Mouse (Mus musculus) cortical plate, adult 2 months (tissue): ENCODE measurements around the gene Rbm34. TPM values are rescaled to one million over a fixed set of nuclear protein-coding genes. Genes with fewer than 3 reads are reported as not detected.
"Not testable (repeated sequence)": the region's sequence is repeated elsewhere in the genome, so short reads cannot be mapped to it uniquely, and the experiment has no call there.

Experiments
- H3K27ac ChIP-seq: fragments of 200-500 bp; 2 replicates; pipeline ENCODE4 v1.5.1; 2012; ENCODE audit warnings: low read length, control low read depth, inconsistent platforms; ENCODE audit not compliant: insufficient read depth
- H3K4me1 ChIP-seq: fragments of 200-500 bp; 2 replicates; pipeline ENCODE4 v1.6.1; 2011; ENCODE audit warnings: low read length; ENCODE audit not compliant: control insufficient read depth, insufficient read depth
- H3K4me3 ChIP-seq: fragments of 200-500 bp; 2 replicates; pipeline ENCODE4 v1.5.1; 2011; ENCODE audit warnings: mild to moderate bottlenecking, low read length, control low read depth; ENCODE audit not compliant: insufficient read depth
- CTCF ChIP-seq: fragments of 200-500 bp; IDR thresholded peaks from 2 replicates; pipeline ENCODE4 v1.5.1; 2011; ENCODE audit warnings: mild to moderate bottlenecking, control low read depth, low read length; ENCODE audit not compliant: insufficient read depth; ENCODE audit errors: extremely low read depth
- POLR2A ChIP-seq: fragments of 200-500 bp; IDR thresholded peaks from 2 replicates; pipeline ENCODE4 v1.6.1; 2011; ENCODE audit warnings: mild to moderate bottlenecking, low read length, control low read depth; ENCODE audit not compliant: insufficient read depth; ENCODE audit errors: extremely low read depth
- polyA plus RNA-seq: library from polyadenylated mRNA; depleted of rRNA; stranded (reverse); fragments of >200 nt; gene quantifications from 2 replicates; pipeline ENCODE4 v1.2.3, GENCODE M21; 2012; rRNA removed

The Rbm34 gene
- 9.3 and 10.5 TPM in 2 replicates for polyA plus RNA-seq

DNA sequence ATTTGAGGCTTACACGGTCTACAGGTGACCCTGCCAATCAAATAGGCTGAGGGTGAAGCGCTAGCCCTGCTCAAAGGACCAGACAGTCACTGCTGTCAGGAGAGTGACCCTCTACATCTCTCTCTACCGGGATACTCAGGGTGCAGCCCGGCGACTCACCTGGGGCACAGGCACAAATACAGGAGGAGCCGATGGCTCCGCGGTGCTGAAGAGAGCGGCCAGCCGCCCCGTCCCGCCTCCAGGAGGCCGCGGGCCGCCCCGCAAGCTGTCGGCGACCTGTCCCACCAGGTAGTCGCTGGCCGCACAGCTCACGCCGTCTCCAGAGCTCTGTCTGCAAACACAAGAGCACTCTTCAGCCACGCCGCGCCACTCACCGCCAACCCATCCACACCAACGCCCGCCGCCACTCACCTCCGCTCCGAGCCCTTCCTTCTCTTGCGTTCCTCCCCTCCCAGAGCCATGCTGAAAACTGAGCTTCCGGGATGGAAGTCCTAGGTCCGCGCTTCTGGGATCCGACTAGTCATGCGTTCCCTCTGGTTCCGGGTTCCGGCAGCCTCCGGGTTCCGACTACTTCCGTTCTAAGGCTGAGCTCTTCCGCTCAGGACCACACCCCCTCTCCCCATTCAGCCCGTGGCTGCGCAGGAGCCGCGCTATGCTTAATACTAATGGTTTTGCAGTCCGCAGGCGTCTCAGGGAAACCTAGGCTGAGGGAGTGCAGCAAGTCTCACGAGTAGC is at the start of gene Rbm34:
TSS of gene Rbm34 (minus strand) at position 493 of the 735 bp plus-strand sequence.
- peak within 1 kb of the TSS; percentile 57 for H3K4me3 ChIP-seq
- no peak within 1 kb of the TSS for H3K27ac ChIP-seq
- TF ChIP-seq POLR2A (peak; percentile 88), CTCF (no peak)
- peaks cover 2% of the 10 kb centered on the region; the same call in 1 of the 2 replicates for H3K4me1 ChIP-seq

DNA sequence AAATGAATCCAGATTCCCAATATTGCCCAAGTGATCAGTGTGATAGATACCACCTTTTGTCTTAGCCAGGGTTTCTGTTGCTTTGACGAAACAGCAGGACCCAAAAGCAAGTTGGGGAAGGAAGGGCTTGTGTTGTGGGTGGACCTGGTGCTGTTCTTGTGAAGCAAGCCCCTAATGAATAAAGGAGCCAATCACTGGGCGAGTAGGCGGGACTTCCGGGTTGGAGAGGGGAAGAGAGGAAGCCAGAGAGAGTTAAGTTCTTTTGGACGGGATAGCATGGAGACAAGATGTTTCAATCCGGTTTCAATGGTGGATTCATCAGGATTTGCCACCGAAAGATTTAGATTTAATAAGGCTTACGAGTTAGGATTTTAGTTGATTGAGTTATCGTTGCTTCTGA is 40.8 kb upstream of the Rbm34 start:
- Histone ChIP-seq H3K4me3 (no peak overlapping the region), H3K4me1 (no peaks in the 10 kb centered on the region), H3K27ac (no peak overlapping the region)
- TF ChIP-seq CTCF: no peak
- TF ChIP-seq POLR2A: no peak

DNA sequence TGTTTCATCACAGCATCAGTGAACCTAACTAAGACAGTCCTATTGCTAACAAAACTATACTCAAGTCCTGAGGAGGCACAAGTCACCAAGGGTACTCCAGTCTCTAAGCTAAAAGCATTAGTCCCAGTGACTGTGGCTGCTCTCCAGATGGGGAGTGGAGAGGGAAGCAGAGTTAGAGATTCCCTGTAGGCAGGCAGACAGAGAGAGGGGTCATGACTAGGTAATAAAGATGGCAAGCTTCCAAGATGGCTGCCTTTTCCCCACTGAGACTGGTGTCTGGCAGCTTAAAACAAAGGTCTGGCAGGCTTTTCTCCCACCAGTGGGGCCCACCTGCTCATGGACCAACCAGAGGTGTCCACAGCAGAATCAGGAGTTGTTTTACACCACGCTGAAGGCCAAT is 23.6 kb upstream of the Rbm34 start:
- no peak overlapping the region for H3K27ac ChIP-seq
- no peak overlapping the region for H3K4me3 ChIP-seq
- TF ChIP-seq POLR2A (no peak), CTCF (no peak)

DNA sequence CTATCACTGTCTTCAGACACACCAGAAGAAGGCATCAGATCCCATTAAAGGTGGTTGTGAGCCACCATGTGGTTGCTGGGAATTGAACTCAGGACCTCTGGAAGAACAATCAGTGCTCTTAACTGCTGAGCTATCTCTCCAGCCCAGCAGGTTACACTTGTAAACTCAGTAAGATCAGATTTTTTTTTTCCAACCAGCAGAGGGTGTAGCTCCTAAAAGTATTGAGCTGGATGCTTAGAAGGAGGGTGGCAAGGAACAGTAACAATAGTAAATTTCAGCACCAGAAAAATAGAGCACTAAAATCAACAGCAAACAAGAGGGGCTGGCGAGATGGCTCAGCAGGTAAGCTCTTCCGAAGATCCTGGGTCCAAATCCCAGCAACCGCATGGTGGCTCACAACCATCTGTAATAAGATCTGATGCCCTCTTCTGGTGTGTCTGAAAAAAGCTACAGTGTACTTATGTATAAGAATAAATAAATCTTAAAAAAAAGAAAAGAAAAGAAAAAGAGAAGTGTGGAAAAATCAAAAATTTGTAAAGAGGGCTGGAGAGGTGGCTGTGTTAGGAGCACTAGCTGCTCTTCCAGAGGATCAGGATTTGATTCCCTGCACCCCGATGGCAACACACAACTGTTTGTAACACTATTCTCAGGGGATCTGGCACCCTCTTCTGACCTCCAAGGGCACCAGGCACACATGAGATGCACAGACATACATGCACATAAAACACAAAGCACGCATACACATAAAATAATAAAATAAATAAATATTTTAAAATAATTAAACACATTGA is 18.7 kb upstream of the Rbm34 start:
- Histone ChIP-seq H3K4me3 (no peak overlapping the region), H3K27ac (no peak overlapping the region), H3K4me1 (no peaks in the 10 kb centered on the region)
- TF ChIP-seq POLR2A: no peak
- TF ChIP-seq CTCF: no peak

More for the DNA sequence above, 23.6 kb upstream of the Rbm34 start:
- no peaks in the 10 kb centered on the region for H3K4me1 ChIP-seq

DNA sequence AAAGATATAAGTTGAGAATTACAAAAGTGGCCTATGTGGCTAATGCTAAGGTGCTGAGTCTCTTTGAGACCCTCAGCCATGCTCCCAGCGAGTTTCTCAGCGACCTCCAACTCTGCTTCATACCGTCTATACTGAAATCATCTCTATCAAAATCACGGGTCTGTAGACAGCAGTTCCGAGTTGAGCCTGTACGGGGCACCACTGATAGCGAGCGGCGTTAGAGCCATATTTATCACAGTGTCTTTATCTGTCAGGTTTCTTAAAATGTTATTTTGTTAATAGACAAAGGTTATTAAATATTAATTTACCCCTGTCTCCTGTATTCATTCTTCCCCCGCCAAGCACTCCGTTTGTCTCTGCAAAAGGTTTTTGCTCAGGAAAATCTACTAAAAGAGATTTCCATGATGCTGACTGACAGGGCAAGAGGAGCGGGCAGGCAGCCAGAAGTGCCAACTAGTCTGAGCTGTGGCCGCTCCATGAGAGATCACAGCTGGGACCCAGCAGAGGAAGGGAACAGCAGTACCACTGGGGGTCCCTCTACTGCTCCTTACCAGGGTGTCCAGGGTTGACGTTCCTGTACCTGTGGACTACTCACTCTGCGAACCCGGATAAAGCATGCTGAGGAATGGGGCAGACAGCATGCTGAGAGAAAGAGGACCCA is 17.6 kb upstream of the Rbm34 start:
- Histone ChIP-seq H3K27ac (no peak overlapping the region), H3K4me1 (no peaks in the 10 kb centered on the region), H3K4me3 (no peak overlapping the region)
- TF ChIP-seq CTCF (no peak), POLR2A (no peak)

DNA sequence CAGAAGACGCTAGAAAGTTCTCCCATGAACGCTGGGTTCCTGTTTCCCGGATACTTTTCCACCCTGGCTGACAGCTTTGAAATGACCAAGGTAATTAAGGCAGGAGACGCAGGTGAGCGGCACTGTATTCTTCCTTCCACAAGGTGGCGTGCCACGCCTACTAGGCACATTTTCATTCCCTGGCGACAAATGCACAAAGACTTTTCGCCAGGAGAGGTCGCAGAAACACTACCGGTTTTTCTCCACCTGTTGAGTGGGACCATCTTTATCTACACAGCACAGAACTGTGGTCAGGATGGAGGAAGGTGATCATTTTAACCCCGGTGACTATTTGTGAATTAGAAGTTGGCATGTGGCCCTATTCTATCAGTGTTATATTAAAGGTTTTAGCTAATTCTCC is 15.6 kb upstream of the Rbm34 start:
- TF ChIP-seq POLR2A (no peak), CTCF (peak; percentile 100)
- Histone ChIP-seq H3K4me1 (no peaks in the 10 kb centered on the region), H3K4me3 (no peak overlapping the region), H3K27ac (no peak overlapping the region)

DNA sequence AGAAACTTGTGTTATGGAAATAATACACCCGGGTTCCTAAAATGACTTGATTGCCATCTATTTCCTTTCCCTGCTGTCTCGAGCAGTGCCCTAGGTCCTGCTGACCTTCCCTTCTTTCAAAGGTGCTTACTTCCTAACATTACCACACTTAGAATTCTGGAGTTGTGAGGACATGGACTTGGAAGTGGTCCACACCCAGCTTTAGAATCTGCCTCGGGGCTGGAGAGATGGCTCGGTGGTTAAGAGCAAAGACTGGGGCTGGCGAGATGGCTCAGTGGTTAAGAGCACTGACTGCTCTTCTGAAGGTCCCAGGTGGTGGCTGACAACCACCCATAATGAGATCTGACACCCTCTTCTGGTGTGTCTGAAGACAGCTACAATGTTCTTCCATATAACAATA is 9.2 kb upstream of the Rbm34 start:
- TF ChIP-seq CTCF (no peak), POLR2A (no peak)
- H3K27ac ChIP-seq: no peak overlapping the region
- no peak overlapping the region for H3K4me3 ChIP-seq
- H3K4me1 ChIP-seq: no peaks in the 10 kb centered on the region

DNA sequence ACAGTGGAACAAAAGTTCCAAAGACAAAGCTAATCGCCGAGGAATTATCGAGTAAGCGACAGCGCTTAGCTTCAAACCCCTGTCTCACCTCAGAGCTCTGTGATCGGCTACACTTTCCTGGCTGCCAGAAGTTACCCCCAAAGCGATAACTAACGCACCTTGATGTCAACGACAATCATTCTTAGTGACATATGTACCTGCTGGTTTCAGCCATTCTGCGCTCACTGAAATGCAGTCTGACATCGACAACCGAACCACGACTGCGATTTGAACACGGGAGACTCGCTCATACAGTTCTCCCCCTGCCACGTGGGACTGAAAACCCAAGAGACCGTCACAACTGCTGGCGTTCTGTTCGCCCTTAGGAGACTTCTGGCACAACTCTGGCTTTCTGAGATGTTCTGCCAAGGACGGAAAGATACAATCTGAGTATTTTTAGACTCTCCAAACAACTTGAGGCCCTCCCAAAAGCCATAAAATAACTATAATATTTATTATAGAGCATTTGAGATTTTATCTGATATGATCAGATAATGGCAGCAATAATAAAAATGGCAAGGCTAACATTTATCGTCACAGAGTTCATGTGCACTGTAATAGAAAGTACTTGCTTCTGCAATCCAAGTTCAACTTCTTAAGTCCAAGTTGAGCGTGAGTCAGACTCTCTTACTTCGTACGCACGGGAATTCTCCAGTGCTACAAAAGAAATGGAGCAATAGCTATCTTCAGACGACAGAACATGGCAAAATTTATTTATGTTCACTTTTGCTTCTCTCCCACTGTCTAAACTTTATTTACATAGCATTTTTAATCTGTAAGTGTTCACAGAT is 8.4 kb upstream of the Rbm34 start:
- TF ChIP-seq CTCF (no peak), POLR2A (no peak)
- no peak overlapping the region for H3K27ac ChIP-seq
- no peaks in the 10 kb centered on the region for H3K4me1 ChIP-seq
- no peak overlapping the region for H3K4me3 ChIP-seq

DNA sequence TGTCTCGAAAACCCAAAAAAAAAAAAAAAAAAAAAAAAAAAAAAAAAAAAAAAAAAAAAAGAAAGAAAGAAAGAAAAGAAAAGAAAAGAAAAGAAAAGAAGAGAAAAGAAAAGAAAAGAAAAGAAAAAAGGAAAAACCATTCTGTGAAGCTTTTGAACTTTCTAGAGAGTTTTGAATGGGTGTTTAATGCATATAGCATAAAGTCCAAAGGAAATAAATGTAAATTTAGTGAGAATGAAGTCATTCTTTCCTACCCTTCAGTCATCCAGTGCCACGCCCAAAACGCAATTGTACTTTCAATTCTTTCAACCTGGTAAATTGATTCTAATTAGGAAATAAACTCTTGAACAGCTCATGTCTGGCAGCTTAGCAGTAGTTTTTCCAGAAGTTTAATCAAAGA is 7.7 kb upstream of the Rbm34 start:
- H3K4me1 ChIP-seq, H3K27ac ChIP-seq, H3K4me3 ChIP-seq: not testable (repeated sequence)
